Mouse (Mus musculus) thymus, adult 2 months (tissue): ENCODE results near the gene Cisd1. TPM values are rescaled to one million over a fixed set of nuclear protein-coding genes. Genes with fewer than 3 reads are reported as not detected.

Experiments used
- DNase-seq: peaks from one replicate; pipeline ENCODE4 v3.0.0; 2021
- H3K27ac ChIP-seq: fragments of 200-500 bp; 2 replicates; pipeline ENCODE4 v1.5.1; 2012; ENCODE audit warnings: low read length, control low read depth; ENCODE audit not compliant: control insufficient read depth, insufficient read depth
- H3K27me3 ChIP-seq: fragments of 200-500 bp; 2 replicates; pipeline ENCODE4 v1.6.1; 2012; ENCODE audit warnings: mild to moderate bottlenecking, low read length, moderate library complexity, mixed read lengths; ENCODE audit not compliant: control insufficient read depth, insufficient read depth
- H3K36me3 ChIP-seq: fragments of 200-500 bp; 2 replicates; pipeline ENCODE4 v1.6.1; 2012; ENCODE audit warnings: mild to moderate bottlenecking, low read length, moderate library complexity; ENCODE audit not compliant: control insufficient read depth, insufficient read depth
- H3K4me1 ChIP-seq: fragments of 200-500 bp; replicated peaks from 2 replicates; pipeline ENCODE4 v1.6.1; 2012; ENCODE audit warnings: low read length; ENCODE audit not compliant: control insufficient read depth, insufficient read depth
- H3K4me3 ChIP-seq: fragments of 200-500 bp; 2 replicates; pipeline ENCODE4 v1.5.1; 2012; ENCODE audit warnings: mild to moderate bottlenecking, low read length, control low read depth, moderate library complexity; ENCODE audit not compliant: control insufficient read depth, insufficient read depth
- CTCF ChIP-seq: fragments of 200-500 bp; IDR thresholded peaks from 2 replicates; pipeline ENCODE4 v1.5.1; 2012; ENCODE audit warnings: mild to moderate bottlenecking, control low read depth, low read length, moderate library complexity, borderline replicate concordance; ENCODE audit not compliant: control insufficient read depth, poor library complexity, insufficient read depth; ENCODE audit errors: extremely low read depth
- POLR2A ChIP-seq: fragments of 200-500 bp; IDR thresholded peaks from 2 replicates; pipeline ENCODE4 v1.6.1; 2012; ENCODE audit warnings: mild to moderate bottlenecking, low read length, control low read depth, moderate library complexity; ENCODE audit not compliant: control insufficient read depth, poor library complexity, insufficient read depth; ENCODE audit errors: extremely low read depth
- WGBS: fragments of 180-500 bp; shearing (Covaris S2); methylation state at CpG from one replicate; pipeline ENCODE4 v1.1.7; 2018; 5-methylcytosine and 5-hydroxymethylcytosine counted together
- polyA plus RNA-seq: library from polyadenylated mRNA; depleted of rRNA; stranded (reverse); fragments of >200 nt; gene quantifications from 2 replicates; pipeline ENCODE4 v1.2.3, GENCODE M21; 2012; rRNA removed

Cisd1 gene
- polyA plus RNA-seq, 1 experiment: 35.1 TPM

DNA sequence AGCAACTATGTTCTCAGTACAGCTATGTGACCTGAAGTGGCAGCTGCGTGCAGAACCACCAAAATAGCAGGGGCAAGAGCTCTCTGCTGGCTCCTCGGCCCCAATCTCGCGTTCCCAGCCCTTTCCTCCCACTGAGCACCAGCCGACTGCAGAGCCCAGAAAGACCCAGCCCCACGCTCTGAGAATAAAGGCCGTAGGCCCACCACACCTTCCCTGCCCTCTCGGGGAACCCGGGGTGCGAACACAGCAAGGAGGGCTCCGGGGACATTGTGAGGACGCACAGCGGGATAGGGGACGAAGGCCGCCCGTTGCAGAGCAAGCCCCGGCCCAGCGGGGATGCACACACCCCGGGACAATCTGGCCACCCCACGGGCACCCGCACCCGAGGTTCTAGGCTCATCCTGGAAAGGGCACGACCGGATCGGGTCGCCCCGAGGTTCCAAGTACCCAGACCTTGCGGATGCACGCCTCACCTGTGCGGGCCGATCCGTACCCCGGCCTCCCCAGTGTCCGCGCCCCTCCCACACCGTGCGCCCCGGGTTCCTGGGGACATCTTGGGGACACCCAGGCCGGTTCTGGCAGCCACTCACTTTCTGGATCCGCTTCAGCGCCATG, 60.1 kb downstream of the Cisd1 start:
- Histone ChIP-seq H3K4me3 (peak overlapping the region; percentile 93), H3K4me1 (peaks cover 11% of the 10 kb centered on the region), H3K27ac (no peak overlapping the region), H3K36me3 (no peaks in the 10 kb centered on the region), H3K27me3 (no peaks in the 10 kb centered on the region)
- under 1% methylated on average over 41 of the region's 41 CpGs for WGBS
- DNase-seq: no peak
- TF ChIP-seq POLR2A (no peak), CTCF (no peak; the same call in 1 of the 2 replicates)

DNA sequence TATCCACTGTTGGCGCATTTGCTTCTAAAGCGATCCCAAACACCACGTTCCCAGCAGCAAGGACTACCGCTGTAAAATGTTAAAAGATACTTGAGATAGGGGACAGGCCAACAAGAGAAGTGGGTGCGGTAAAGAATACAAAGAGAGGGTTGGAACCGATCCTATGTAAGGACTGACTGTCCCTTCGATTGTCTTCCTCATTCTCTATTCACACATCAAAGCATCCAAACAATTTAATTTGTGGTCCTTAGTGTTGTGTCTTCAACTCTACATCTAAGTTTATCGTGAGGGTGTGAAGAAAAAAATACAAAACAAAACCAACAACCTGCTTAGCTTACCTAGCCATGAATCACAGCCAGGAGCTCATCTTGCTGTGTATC, 60.6 kb downstream of the Cisd1 start:
- no peak overlapping the region for H3K27ac ChIP-seq
- DNase-seq: no peak
- no peaks in the 10 kb centered on the region for H3K27me3 ChIP-seq
- TF ChIP-seq CTCF: no peak
- TF ChIP-seq POLR2A: no peak
- H3K4me1 ChIP-seq: peaks cover 11% of the 10 kb centered on the region
- H3K4me3 ChIP-seq: peak overlapping the region; percentile 93
- no peaks in the 10 kb centered on the region for H3K36me3 ChIP-seq
- WGBS: 50% methylated on average over 8 of the region's 8 CpGs

Other genes with a start within 250 kb of the Cisd1 start
- 2.7 and 3.2 TPM in 2 replicates for gene Bicc1, start 185.3 kb downstream of the Cisd1 start, polyA plus RNA-seq
- 12.4 and 12.6 TPM in 2 replicates for gene Tfam, start 106.7 kb downstream of the Cisd1 start, polyA plus RNA-seq
- 87.8 and 90.4 TPM in 2 replicates for gene Ube2d1, start 59.7 kb downstream of the Cisd1 start, polyA plus RNA-seq
- 9.8 and 14.4 TPM in 2 replicates for gene Ipmk, start 2.8 kb upstream of the Cisd1 start, polyA plus RNA-seq